Mouse (Mus musculus) cerebellum, postnatal 10 days (tissue): Measurements from ENCODE around the gene Adamts9.

Experiments
- DNase-seq, 2 experiments: peaks; one replicate each; pipeline ENCODE4 v3.0.0; 2021; ENCODE audit warnings: mixed read lengths in 2 of 2

Gene Adamts9

DNA sequence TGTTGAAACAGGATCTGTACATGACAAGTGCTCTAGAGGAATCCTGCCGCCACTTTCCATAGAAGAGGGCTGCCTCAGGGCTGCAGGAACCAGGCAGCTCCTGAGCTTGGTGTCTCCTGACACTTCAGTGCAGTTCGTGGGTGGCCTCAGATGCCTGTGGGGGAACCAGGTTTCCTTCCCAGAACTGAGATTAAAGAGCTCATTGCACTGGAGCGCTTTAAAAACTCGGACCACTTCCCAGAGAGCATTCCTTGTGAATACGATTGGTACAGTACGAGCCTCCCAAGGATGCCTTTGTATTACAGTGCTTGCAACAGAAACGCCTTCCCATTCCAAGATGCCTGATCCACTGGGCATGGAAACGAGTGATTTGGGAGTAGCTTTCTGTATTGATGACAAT, 18.8 kb downstream of the Adamts9 start:
- DNase-seq = no peak

DNA sequence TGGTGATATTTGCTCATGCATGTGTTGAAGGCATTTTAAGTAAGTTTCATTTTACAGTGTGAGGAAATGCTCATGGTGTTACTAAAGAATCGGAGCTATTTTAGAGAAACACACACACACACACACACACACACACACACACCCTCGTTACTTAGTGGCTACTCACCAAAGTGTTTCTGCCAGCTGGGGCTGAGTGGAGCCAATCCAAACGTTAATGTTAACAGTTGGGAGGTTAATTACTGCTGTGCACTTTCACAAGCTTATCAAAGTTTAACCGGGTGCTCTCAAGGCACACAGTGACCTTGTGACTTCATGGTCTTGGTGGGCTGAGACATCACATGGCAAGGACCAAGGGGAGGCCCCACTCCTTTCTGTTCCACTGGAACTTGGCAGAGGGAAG, 21.4 kb downstream of the Adamts9 start:
- DNase-seq = no peak

DNA sequence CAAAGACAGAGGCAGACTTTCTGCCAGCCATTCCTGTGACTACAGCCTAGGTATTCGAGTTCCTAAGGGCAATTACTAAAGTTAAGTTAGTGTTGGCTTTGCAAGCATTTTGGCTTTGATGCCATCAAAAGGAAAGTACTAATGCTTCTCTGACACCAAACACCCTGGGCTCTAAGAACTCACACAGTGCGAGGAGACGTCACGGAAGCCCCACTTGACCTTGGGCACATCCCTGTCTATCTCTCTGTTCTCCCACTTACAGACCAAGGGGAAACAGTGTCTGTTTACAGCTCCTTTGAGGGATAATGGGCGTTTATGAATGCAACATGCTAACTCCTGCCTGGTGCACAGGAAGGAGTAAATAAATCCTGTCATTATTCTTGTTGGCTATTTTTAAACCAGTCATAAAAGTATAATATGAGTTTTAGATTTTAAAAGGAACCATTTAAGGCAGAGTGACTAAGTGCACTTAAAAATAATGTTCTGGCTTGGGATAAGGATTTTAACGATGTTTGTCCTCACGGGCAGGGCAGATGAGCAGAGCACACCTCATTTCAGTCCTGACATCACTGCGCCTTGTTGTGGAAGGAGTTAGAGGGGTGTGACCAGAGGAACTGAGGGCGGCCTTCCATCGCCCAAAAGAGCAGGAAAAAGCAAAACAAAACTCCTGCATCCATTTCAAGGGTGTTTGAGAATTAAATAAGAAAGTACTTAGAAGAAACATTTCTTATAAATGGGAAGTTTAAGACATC, 22.2 kb downstream of the Adamts9 start:
- no peak for DNase-seq

DNA sequence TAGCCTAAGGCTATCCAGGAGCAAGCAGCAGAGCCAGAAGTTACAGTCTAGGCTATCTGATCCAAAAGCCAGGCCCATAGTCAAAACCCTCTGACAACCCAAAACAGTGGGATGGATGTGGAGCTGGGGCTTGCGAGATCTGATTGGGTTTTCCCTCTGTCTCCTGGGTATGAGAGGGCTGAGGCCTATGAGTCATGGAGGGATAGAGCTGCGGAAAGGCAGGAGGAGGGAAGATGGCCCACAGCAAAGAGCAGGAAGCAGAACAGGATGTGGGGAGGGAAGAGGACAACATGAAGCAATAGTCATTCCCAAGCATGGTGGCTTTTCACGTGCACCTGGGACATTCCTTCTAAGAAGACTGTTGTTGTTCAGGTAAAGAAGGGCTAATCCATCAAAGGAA, 32.7 kb downstream of the Adamts9 start:
- no peak for DNase-seq

DNA sequence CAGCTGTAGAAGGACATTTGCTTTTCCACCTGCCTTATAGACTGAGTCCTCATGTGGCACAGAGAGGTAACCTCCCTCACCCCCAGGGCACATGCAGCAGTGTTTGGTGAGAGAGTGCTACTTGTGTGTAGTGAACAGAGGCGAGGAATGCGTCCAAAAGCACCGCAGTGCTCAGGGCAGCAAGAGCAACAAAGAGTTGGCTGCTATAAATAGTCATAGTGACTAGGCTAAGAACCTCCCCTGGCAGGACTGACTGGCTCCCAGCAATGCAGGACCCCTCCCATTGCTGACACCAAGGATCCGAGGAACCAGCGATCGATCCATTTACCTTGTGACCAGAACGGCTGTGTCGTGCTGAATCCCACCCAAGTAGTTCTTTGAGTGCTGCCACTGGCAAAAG, 33.9 kb downstream of the Adamts9 start:
- no peak for DNase-seq

DNA sequence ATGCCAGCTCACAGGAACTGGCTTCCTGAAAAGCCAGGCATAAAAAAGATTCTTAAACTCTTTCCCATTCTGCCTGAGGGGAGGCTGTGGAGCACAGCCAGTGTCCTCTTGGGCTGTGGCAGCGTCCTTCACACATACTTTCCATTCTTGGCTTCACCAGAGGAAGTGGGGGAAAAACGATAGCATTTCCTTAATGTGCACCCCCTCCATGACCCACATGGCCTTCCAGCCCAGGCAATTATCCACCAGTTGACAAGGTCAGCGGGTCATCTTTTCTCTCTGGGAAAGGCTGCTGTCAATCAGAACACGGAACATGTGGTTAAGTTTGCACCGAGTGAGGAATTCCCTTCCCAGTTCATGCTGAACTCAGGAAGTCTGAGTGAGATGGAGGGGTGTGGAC, 37.4 kb downstream of the Adamts9 start:
- DNase-seq = no peak

DNA sequence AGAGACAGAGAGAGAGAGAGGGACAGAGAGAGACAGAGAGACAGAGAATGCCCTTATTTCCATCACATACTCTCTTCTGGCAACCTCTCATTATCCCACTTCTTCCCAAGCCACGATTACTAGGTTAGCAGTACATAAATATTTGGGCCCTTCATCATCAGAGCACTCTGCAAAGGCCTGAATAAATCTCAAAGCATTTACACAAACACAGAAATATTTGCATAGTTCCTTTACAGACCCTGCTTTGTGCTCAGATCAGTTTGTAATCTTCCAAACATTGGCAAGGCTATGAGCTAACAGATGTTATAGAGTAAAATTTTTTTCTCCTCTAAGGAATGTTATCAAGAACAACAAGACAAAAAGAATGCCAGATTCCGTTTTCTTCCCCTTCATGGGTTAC, 38.8 kb downstream of the Adamts9 start:
- no peak for DNase-seq

DNA sequence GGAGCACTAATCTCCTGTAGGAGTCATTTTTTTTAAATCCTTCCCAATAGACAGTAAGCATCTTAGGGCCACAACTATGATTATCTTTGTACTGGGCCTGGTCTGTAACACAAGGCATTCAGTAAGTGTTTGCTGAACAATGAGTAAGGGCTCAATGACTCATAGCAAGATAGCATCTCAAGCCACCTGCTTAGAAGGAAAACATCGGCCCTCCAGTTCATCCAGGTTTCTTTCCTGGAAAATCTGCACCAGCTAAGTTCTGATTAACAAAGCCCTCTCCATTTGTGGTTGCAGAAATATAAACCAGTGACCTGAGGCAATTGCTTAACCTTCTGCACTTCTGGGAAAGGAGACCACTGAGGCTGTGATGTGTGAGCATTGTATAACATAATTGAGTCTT, 39.3 kb downstream of the Adamts9 start:
- DNase-seq = no peak

DNA sequence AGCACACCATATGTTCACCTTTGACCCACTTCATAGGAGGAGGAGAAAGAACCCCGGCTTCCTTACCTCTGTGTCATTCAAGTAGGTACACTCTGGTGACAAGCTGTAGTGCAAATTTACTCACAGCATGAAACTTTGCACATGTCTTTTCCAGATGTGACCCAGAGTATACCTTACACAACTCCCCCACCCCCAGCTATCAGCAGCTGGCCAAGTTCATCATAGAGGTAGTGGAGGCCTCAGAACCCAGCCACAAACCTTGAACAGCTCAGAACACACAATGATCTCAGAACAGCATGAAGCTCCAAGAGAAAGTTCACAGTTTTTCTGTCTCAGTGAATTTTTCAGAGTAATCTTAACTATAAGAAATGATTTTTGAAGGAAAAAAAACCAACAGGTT, 51.8 kb downstream of the Adamts9 start:
- DNase-seq = no peak

DNA sequence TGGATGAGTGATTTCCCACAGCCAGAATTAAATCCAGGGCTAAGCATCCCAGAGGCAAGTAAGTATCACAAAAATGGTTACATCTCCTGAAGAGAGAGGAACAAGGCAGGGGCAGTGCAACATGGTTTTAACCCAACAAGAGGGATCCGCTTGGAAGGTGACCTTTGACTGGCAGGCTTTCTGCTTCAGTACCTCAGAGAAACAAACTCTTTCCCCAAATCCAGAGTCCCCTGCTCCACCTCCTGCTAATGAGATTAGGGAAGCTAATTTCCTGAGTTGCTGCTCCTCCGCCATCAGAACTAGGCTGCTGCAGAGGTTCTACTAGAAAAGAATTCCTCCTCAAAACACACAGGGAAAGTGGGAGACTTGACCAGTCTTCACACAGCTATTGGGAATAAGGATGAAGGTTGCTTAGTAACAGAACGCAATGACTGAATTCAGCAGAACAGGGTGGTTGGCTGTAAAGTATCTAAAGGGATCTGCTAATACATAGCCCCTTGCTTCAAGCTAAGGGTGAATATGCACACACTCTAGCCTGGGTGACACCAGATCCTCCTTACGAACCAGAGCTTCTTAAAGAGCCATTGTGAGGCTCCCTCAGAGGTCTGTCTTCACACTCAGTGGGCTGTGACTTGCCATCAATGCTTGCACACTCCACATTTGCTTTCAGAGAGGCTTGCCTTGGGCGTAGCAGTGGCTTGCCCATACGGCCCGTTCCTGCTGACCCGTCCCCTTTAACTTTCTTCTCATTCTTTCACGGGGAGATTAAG, 60.0 kb downstream of the Adamts9 start:
- DNase-seq = no peak

DNA sequence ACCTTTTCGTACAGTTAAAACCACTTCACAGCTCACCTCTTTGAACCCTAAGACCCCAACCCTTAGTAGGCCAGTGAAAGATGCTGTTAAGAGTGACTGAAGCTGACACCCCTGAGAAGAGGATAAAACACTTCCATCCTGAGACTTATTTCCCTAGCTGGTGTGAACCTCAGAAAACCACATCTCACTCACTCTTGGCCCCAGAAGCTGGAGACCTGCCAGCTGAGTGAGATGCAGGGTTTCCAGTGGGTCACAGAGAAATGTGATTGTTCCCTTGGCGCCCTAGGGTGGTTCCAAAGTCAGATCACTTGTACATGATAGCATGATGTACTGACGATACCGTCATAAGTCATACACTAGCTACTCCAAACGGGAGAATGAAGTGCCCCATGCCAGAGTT, 60.8 kb downstream of the Adamts9 start:
- peak; percentile 13 to 24 for DNase-seq

DNA sequence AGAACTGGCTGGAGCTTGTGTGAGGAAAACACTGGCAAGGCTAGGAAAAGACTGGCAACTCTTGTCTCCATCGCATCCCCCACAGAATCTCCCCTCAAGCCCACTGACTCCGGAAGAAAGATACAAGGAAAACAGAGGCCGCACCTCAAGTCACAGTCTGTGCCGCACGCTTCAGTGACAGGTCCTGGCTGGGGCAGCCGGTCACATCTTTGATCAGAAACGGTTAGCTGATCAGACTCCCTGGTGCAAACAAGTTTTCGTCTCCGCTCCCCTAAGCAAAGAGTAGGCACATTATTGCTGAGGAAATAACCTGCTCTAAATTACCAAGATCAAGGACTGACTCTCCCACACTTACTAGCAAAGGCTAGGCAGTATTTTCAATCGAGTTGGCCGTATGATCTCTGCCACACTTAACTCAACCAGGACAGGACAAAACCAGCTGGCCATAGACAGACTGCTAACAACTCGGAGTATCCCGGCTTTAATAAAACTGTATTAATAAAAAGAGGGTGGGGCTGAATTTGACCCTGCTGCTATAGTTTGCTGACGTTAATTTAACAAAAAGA, 63.5 kb downstream of the Adamts9 start:
- DNase-seq = no peak

DNA sequence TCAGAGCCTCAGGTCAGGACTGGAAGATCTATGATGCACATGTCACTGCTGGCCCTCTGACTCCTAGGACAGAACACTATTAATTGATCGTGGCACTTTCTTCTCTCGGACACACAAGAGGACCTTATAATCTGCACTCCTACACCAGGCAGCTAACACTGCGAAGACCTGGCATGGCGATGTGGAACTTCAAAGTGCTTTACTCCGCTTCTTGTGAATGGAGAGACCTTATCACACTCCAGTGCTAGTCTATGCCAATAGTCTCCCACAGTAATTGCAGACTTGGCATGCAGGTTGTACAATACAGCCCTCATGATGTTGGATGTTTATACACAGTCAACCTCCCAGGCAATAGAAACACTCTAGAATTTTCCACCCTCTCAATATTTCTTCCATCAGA, 64.5 kb downstream of the Adamts9 start:
- no peak for DNase-seq

DNA sequence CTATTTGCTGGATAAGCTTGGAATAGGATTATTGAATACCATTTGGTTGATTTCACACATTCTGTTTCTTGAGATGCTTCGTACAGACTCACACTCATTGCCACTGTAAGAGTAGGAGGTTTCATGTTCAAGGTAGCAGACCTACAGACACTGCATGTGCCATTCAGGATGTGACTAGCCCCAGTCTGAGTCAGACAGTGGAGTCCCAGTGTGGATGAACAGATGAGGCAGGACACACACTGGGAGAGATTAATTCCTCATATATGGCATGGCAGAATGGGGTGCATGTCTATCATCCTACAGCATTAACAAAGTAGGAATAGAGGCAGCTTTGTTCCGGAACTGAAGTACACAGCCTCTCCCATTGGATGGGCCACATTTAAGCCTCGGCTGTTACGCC, 66.1 kb downstream of the Adamts9 start:
- DNase-seq = no peak

DNA sequence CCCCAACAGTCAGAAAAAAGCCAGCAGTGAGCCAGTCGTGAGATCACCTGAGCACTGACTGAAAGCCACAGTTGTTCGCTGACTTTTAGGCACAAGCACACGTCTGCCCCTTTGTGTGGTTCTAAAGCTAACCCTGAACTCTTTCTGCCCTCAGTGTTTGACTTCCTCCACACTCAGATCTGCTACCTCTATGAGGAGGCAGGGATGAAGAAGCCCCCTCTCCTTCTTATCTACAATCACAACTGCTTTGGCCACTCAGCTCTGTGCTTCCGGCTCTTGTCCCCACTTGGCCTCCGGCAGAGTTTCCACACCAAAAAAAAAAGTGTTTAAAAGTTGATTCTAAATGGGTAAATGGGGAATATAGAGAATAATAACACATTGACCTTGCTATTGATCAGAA, 67.2 kb downstream of the Adamts9 start:
- no peak for DNase-seq

DNA sequence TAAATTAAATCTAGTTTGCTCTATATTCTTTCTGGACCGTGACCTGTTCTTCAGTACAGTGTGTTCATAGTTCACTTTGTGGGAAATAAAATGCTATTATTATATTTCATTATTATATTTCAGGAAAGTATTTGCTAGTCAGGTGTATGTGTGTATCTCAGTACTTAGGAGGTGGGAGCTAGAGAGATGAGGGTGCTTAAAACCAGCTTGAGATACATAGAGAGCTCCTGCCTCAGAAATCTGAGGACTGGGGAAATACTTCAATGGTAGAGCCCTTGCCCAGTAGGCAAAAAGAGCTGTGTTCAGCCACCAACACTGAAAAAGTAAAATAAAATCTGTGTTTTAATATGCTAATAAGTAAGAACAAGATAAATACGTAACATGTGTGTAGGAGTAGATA, 68.0 kb downstream of the Adamts9 start:
- no peak for DNase-seq

DNA sequence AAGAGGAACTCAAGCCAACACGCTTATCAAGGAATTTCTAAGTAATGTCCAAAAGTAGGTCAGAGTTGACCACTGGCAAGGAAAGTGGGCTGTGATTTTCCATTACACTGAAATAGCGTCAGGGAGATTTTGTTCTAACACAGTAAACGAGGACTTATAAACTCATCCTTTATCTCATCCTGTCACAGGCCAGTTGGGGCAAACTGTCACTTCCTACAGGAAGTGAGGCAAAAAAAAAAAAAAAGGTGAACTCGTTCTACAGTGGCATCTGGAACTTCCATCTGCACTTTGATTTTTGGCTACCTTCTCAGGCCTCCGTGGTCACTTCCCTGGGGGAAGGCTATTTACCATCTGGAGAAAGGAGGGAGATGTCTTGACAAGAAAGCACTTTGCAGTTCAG, 68.4 kb downstream of the Adamts9 start:
- DNase-seq = peak; percentile 19 to 20

DNA sequence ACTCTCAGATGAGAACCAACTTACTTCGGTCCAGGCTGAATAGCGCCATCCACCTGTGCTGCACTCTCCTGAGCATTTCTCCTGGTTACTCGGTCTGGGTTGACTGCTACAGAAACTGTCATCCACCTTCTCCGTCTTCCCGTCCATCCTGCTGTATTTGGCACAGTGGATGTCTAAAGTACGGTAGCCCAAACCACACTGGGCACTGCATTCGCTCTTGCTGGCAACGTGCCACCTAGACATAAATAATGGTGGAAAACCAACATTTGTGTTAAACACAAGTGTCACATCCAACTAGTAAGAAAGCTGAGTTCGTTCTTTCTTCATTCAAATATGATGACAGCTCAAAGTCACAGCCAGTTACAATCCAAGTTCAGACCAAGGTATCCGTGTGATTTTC, 70.5 kb downstream of the Adamts9 start:
- DNase-seq = no peak

DNA sequence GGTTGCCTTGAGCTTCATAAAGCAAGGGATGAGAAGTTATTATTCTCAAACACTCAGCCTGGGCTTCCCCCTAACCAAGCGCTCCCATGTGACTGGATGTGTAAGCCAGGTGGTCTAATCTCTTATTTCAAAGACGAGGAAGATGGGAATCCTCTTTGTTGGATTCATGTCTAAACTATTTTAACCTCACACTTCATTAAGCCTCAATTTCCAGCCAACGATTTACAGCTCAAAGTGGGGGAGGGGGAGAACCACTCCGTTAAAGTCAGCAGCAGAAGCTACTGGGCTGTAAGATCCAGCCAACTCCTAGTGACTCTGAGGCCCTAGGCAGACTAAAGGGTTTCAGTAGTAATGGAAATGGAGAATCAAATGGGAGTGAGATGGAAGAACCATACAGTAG, 71.5 kb downstream of the Adamts9 start:
- DNase-seq = no peak

DNA sequence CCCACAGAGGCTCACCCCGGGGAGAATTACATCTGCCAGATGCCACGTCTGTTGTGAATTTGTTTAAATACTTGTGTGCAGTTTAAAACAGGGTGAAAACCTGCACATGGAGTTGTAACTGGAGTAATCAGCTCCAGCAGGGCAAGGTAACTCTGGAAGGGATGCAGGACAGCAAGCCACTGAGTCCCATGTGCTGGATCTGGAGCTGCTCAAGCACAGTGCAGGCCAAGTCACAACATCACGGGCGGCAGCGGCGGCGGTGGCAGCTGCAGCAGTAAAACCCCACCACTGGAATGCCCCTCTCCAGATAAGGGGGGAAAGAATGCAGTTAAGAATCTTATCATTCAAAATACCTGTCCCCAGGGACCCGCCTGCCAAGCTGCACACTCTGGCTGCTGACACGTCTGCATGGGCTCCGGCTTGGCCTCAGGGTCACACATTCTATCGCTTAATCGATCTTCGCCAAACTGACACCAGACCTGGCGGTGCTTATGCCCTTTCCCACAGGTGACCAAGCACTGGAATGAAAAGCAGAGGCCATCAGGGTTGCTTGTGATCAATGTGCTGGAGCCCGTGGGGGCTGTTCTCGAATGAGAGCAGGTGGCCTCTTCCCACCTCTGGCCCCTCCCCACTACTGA, 73.6 kb downstream of the Adamts9 start:
- no peak for DNase-seq

DNA sequence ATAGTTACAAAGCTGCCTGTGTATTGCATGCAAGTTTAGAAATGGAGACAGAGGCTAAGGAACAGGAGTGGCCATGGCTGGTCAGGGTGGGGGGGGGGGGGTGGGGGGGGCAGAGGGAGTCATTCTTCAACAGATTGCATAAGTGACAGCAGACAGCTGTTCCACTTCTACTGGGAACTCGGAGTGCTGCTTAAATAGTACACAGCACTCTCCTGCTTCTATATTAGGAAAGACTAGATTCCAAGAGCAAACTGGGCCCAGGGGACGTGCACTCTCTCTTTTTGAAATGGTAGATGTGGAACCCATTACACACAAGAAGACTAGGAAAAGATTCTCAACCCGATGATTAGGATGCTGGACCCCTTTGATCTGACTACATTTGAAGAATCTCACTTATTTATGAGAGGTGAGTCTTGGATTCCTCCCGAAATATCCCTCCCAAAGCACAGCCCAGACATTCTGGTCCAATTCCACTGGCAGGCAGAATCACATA, 74.2 kb downstream of the Adamts9 start, which contains the start of gene Gm15737:
Gene Gm15737 (plus strand): TSS at position 269 of the 493 bp plus-strand sequence.
- no peak for DNase-seq

DNA sequence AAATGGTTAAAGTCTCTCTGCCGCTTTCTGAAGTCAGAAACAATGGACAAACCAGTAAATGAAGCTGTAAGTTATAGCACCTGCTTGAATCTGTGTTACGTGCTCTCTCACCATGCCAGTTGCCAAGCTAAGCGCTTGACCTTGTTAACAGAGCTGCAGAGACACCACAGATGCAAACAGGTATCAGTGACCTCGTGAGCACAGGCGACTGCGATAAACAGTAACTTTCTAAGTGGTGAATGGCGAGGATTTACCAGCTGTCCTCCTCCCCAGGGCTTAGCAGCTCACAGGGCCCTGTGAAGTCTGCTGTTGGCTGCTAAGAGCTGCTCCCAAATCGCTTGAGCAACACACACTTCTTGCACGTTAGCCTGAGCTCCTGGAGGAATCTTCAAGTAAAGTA, 80.7 kb downstream of the Adamts9 start:
- DNase-seq = no peak

DNA sequence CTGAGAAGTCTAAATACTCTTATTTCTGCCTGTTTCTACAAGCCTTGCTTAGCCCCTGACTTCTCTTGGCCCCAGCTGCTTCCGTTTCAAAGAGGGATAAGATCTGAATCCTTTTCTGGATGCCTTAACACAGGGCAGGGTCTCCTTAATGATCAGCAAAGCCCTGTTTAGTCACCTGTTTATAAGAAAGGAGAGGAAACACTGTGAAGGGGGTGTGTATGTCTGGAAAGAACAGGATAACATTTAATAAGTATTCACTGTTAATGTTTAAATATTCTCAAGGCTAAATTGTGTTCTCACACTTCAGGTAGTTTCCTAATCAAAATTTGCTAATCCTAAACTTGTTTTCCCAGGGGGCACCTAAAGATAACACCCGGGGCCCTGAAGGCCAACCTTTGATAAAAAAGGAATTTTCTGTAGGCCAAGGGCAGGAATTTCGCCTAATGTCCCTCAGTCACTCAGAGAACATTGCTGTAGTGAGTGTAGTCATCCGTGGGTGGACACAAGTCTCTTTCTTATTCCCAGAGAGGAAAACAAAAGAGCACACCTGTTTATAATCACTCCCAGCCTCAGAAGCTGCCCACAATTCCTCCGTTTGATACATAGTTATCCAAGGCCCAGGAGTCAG, 82.9 kb downstream of the Adamts9 start:
- DNase-seq = no peak
